Comparison of ENCODE assay signal across 8 mouse cellular contexts in genomic region chr7:130865613-130866591, GRCm38 (mm10). TPM values are rescaled to one million over a fixed set of nuclear protein-coding genes. Genes with fewer than 3 reads are reported as not detected.
DNase-seq lines count a peak whose midpoint lies in the region; ATAC-seq and TF ChIP-seq lines count a peak whose summit lies in the region.

Gene Plekha1, plus strand, starts transcription at chr7:130865756.

- H3K4me2 ChIP-seq in heart, embryonic 11.5 days: peak within 1 kb of the TSS; percentile 65
- H3K4me2 ChIP-seq in kidney, embryonic 15.5 days: peak within 1 kb of the TSS; percentile 74
- H3K4me2 ChIP-seq in limb, embryonic 15.5 days: peak within 1 kb of the TSS; percentile 67
- peak within 1 kb of the TSS; percentile 72 for H3K4me2 ChIP-seq in midbrain, postnatal 0 days (ENCODE audit: low read depth, low read length, poor library complexity, severe bottlenecking)

- H3K9ac ChIP-seq in heart, embryonic 11.5 days (ENCODE audit: low read depth, low read length): peak within 1 kb of the TSS; percentile 89
- peak within 1 kb of the TSS; percentile 85 for H3K9ac ChIP-seq in kidney, embryonic 15.5 days
- H3K9ac ChIP-seq in limb, embryonic 15.5 days: peak within 1 kb of the TSS; percentile 75
- H3K9ac ChIP-seq in midbrain, postnatal 0 days (replicated peaks; ENCODE audit: low read length, poor library complexity, severe bottlenecking): peak within 1 kb of the TSS; percentile 95

- TF ChIP-seq POLR2A in bone marrow macrophage, adult 2 months (IDR thresholded peaks at IDR 0.05; ENCODE audit: borderline replicate concordance, low read depth, low read length): no peak
- TF ChIP-seq POLR2A in embryonic fibroblast, embryonic 13.5 days (IDR thresholded peaks at IDR 0.05; ENCODE audit: low read depth, low read length): peak; percentile 85

- no peak for TF ChIP-seq CTCF in bone marrow macrophage, adult 2 months (IDR thresholded peaks at IDR 0.05; ENCODE audit: low read depth, low read length)
- no peak for TF ChIP-seq CTCF in embryonic fibroblast, embryonic 13.5 days (IDR thresholded peaks at IDR 0.05; ENCODE audit: borderline replicate concordance, insufficient read depth, low read length)
- TF ChIP-seq CTCF in midbrain, postnatal 0 days (IDR thresholded peaks at IDR 0.05): 0 out of 2 replicates have a peak, but pooled peaks have one; percentile 23

- ATAC-seq in heart, embryonic 11.5 days (replicated peaks; ENCODE audit: insufficient number of reproducible peaks, low FRiP score, low TSS enrichment): peak; percentile 94
- ATAC-seq in kidney, embryonic 15.5 days (replicated peaks; ENCODE audit: low FRiP score): peak; percentile 98
- peak; percentile 98 for ATAC-seq in limb, embryonic 15.5 days (ENCODE audit: insufficient number of reproducible peaks, low FRiP score, low TSS enrichment, low read depth)
- peak; percentile 98 for ATAC-seq in midbrain, postnatal 0 days (ENCODE audit: low FRiP score)

- peak within 1 kb of the TSS; percentile 81 for H3K4me3 ChIP-seq in bone marrow macrophage, adult 2 months (ENCODE audit: insufficient read depth, low read length)
- H3K4me3 ChIP-seq in embryonic fibroblast, embryonic 13.5 days (ENCODE audit: insufficient read depth, low read length): peak within 1 kb of the TSS; percentile 97
- peak within 1 kb of the TSS; percentile 94 for H3K4me3 ChIP-seq in heart, embryonic 11.5 days (ENCODE audit: low read depth, low read length)
- H3K4me3 ChIP-seq in kidney, embryonic 15.5 days (replicated peaks): peak within 1 kb of the TSS; percentile 90
- peak within 1 kb of the TSS; percentile 85 for H3K4me3 ChIP-seq in limb, embryonic 15.5 days
- H3K4me3 ChIP-seq in midbrain, postnatal 0 days (ENCODE audit: low read depth, low read length): peak within 1 kb of the TSS; percentile 89

- peak within 1 kb of the TSS; percentile 35 for H3K27ac ChIP-seq in bone marrow macrophage, adult 2 months (ENCODE audit: insufficient read depth, low read depth, low read length)
- H3K27ac ChIP-seq in embryonic fibroblast, embryonic 13.5 days (ENCODE audit: insufficient read depth, low read length): no peak within 1 kb of the TSS; the same call in 1 of the 2 replicates
- peak within 1 kb of the TSS; percentile 79 for H3K27ac ChIP-seq in heart, embryonic 11.5 days (ENCODE audit: low read depth, low read length)
- H3K27ac ChIP-seq in kidney, embryonic 15.5 days: peak within 1 kb of the TSS; percentile 87
- H3K27ac ChIP-seq in limb, embryonic 15.5 days: peak within 1 kb of the TSS; percentile 83
- peak within 1 kb of the TSS; percentile 92 for H3K27ac ChIP-seq in midbrain, postnatal 0 days (ENCODE audit: low read depth, low read length)

- DNase-seq in 416B (ENCODE audit: low read depth): peak; percentile 89
- peak; percentile 99 for DNase-seq in midbrain, postnatal 0 days (ENCODE audit: low spot score)
- DNase-seq in spleen, postnatal 10 days (ENCODE audit: low spot score in 2 of 2): peak; percentile 62 to 89

- H3K9me3 ChIP-seq in heart, embryonic 11.5 days (replicated peaks; ENCODE audit: control insufficient read depth, low read length): no peaks in the 10 kb centered on the region
- H3K9me3 ChIP-seq in kidney, embryonic 15.5 days (replicated peaks): no peaks in the 10 kb centered on the region
- H3K9me3 ChIP-seq in limb, embryonic 15.5 days: no peaks in the 10 kb centered on the region
- H3K9me3 ChIP-seq in midbrain, postnatal 0 days (ENCODE audit: low read length): no peaks in the 10 kb centered on the region

- no peaks in the 10 kb centered on the region for H3K36me3 ChIP-seq in heart, embryonic 11.5 days (ENCODE audit: control insufficient read depth, insufficient read depth, low read length)
- no peaks in the 10 kb centered on the region for H3K36me3 ChIP-seq in kidney, embryonic 15.5 days
- no peaks in the 10 kb centered on the region for H3K36me3 ChIP-seq in limb, embryonic 15.5 days
- no peaks in the 10 kb centered on the region for H3K36me3 ChIP-seq in midbrain, postnatal 0 days (ENCODE audit: insufficient read depth, low read length)

- WGBS in heart, embryonic 11.5 days (ENCODE audit: insufficient replicate concordance): under 1% methylated on average over 102 of the region's 114 CpGs
- WGBS in kidney, embryonic 15.5 days: under 1% methylated on average over 89 of the region's 114 CpGs
- under 1% methylated on average over 109 of the region's 114 CpGs for WGBS in limb, embryonic 15.5 days
- WGBS in midbrain, postnatal 0 days: under 1% methylated on average over 91 of the region's 114 CpGs

- no peaks in the 10 kb centered on the region for H3K27me3 ChIP-seq in heart, embryonic 11.5 days (ENCODE audit: control insufficient read depth, insufficient read depth, low read length)
- peaks cover 12% of the 10 kb centered on the region; the same call in 1 of the 2 replicates for H3K27me3 ChIP-seq in kidney, embryonic 15.5 days
- 0 out of 2 replicates have a peak, but pooled peaks cover 4% of the 10 kb centered on the region for H3K27me3 ChIP-seq in limb, embryonic 15.5 days
- H3K27me3 ChIP-seq in midbrain, postnatal 0 days (ENCODE audit: insufficient read depth, low read length): no peaks in the 10 kb centered on the region

- peaks cover 11% of the 10 kb centered on the region for H3K4me1 ChIP-seq in bone marrow macrophage, adult 2 months (ENCODE audit: control insufficient read depth, insufficient read depth, low read length)
- peaks cover 6% of the 10 kb centered on the region; the same call in 1 of the 2 replicates for H3K4me1 ChIP-seq in embryonic fibroblast, embryonic 13.5 days (ENCODE audit: control insufficient read depth, insufficient read depth, low read length)
- H3K4me1 ChIP-seq in heart, embryonic 11.5 days (ENCODE audit: control insufficient read depth, insufficient read depth, low read length): peaks cover 6% of the 10 kb centered on the region; the same call in 1 of the 2 replicates
- H3K4me1 ChIP-seq in kidney, embryonic 15.5 days: peaks cover 49% of the 10 kb centered on the region
- H3K4me1 ChIP-seq in limb, embryonic 15.5 days: peaks cover 18% of the 10 kb centered on the region
- no peaks in the 10 kb centered on the region for H3K4me1 ChIP-seq in midbrain, postnatal 0 days (ENCODE audit: insufficient read depth, low read length)

RNA-seq across cellular contexts. Expression of gene Plekha1, which starts in this region (rescaled TPM):
- polyA plus RNA-seq in bone marrow macrophage, adult 2 months (2012; ENCODE audit: insufficient read depth, insufficient read length, missing spikeins): 35.7 and 37.8 TPM in 2 replicates
- 56.4 and 60.8 TPM in 2 replicates for polyA plus RNA-seq in embryonic fibroblast, embryonic 13.5 days (2011; ENCODE audit: insufficient read length, low read depth, missing spikeins)
- polyA plus RNA-seq in heart, embryonic 11.5 days (2014; fragmentation: Nextera tagmentation; extraction: Ambion mirVana): 41.4 and 51.7 TPM in 2 replicates
- 76.5 and 80.9 TPM in 2 replicates for polyA plus RNA-seq in kidney, embryonic 15.5 days (2015; fragmentation: Nextera tagmentation; extraction: Ambion mirVana)
- polyA plus RNA-seq in limb, embryonic 15.5 days (2015; fragmentation: Nextera tagmentation; extraction: Ambion mirVana): 51.7 and 55.0 TPM in 2 replicates
- total RNA-seq in midbrain, postnatal 0 days (2014; rRNA removed): 94.4 and 106 TPM in 2 replicates
- 46.8 and 51.7 TPM in 2 replicates for polyA plus RNA-seq in midbrain, postnatal 0 days (2015; fragmentation: Nextera tagmentation; extraction: Ambion mirVana)
